Mouse (Mus musculus) brown adipose tissue, adult 24 weeks (tissue): ENCODE data around the gene Osbpl9. TPM values are rescaled to one million over a fixed set of nuclear protein-coding genes. Genes with fewer than 3 reads are reported as not detected.

ENCODE experiments used
- H3K27ac ChIP-seq: fragments of 200-500 bp; replicated peaks from 2 replicates; pipeline ENCODE4 v1.5.1; 2012; ENCODE audit warnings: low read depth, mild to moderate bottlenecking, low read length
- H3K4me1 ChIP-seq: fragments of 200-500 bp; 2 replicates; pipeline ENCODE4 v1.6.1; 2012; ENCODE audit warnings: low read length, mixed read lengths; ENCODE audit not compliant: control insufficient read depth, insufficient read depth, insufficient read length
- H3K4me3 ChIP-seq: fragments of 200-500 bp; 2 replicates; pipeline ENCODE4 v1.5.1; 2012; ENCODE audit warnings: low read depth, mild to moderate bottlenecking, low read length, moderate library complexity; ENCODE audit not compliant: insufficient read depth
- polyA plus RNA-seq: library from polyadenylated mRNA; stranded (reverse); fragments of >200 nt; gene quantifications from 2 replicates; pipeline ENCODE4 v1.2.4, GENCODE M21; 2012; ENCODE audit not compliant: missing spikeins, insufficient read depth, insufficient read length

The Osbpl9 gene
- polyA plus RNA-seq, 1 experiment = 120 TPM

DNA sequence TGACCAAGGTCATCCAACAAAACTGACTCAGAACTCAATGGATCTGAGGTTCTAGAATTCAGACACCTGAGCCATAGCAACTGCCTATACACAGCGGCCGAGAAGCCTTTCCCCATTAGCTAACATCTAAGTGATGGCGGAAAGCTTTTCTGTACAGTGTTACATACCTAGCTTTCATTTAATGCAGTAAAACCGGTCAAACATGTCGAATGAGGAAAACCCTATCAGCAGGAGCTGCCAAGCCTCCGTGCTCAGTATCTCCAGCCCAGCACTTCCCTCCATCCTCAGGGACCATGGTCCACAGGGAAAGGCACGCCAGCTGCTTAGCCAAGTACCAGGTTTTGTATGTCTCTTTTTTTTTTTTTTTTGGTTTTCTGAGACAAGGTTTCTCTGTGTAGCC, 123.1 kb downstream of the Osbpl9 start:
- H3K27ac ChIP-seq = no peak overlapping the region

DNA sequence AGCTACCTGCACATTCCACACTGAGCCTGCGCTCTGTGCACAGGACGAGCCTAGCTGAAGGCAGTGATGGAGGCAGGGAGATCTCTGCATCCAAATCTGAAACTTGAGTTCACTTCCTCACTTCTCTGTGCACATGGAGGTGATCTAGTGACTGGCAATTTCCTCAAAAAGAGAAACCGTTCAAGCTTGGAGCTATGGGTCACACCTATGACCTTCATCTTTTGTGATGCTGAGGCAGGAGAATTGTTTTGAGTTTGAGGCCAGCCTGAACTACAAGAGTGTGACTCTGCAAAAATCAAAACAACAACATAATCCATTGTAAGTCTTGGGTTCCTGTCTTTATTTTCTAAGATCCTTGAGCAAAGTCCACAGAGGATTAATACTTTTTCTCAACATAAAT, 128.8 kb downstream of the Osbpl9 start:
- Histone ChIP-seq H3K4me1 (no peaks in the 10 kb centered on the region), H3K27ac (no peak overlapping the region), H3K4me3 (no peak overlapping the region)

More for the DNA sequence above, 123.1 kb downstream of the Osbpl9 start:
- Histone ChIP-seq H3K4me3 (no peak overlapping the region), H3K4me1 (no peaks in the 10 kb centered on the region)

- Histone ChIP-seq H3K4me1 (no peaks in the 10 kb centered on the region), H3K27ac (no peak overlapping the region), H3K4me3 (no peak overlapping the region)
Observed at GRCm38 (mm10) chr4:109072891-109073290, 129.2 kb downstream of the Osbpl9 start.

DNA sequence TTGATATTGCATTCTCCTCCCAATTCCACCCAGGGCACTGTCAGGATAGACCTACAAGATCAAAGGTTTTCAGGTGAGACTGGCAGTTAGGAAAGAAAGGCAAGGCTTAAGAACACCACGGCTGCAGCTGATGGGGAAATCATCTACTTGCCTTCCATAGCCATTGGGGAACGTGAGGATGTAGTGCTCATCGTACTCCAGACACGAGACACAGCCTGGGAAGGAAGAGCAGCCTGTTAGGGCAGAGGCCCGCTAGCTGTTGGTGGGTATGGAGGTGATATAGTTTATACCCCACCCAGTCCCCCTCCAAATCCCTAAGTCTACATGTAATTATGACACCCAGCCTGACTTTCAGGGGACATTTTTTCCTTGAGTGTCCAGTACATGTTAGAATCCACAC, 136.4 kb downstream of the Osbpl9 start:
- H3K4me1 ChIP-seq = no peaks in the 10 kb centered on the region
- H3K27ac ChIP-seq = no peak overlapping the region
- H3K4me3 ChIP-seq = no peak overlapping the region

DNA sequence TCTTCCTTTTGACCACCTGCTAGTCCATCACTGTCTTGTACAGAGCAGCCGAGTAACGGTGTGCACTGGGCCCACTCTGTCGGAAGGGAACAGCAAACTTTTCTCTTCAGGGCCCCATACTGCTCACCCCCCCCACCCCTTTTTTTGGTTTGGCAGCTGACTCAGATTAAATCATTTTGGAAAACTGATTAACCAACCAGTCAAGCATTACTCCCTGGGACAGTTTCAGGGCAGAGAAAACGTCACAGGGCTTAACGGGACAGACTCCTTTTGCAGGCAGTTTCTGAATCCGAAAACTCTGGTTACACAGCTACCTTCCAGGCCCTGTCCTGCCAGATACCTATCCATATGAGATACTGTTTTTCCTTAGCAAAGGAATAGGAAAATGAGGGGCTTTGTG, 137.1 kb downstream of the Osbpl9 start:
- Histone ChIP-seq H3K4me1 (no peaks in the 10 kb centered on the region), H3K27ac (no peak overlapping the region)

GRCm38 (mm10) chr4:109059255-109059821, 142.7 kb downstream of the Osbpl9 start:
- Histone ChIP-seq H3K27ac (no peak overlapping the region), H3K4me1 (no peaks in the 10 kb centered on the region), H3K4me3 (no peak overlapping the region)

More for the DNA sequence above, 137.1 kb downstream of the Osbpl9 start:
- H3K4me3 ChIP-seq = no peak overlapping the region

GRCm38 (mm10) chr4:109057640-109058039, 144.4 kb downstream of the Osbpl9 start:
- Histone ChIP-seq H3K27ac (no peak overlapping the region), H3K4me3 (no peak overlapping the region), H3K4me1 (no peaks in the 10 kb centered on the region)

DNA sequence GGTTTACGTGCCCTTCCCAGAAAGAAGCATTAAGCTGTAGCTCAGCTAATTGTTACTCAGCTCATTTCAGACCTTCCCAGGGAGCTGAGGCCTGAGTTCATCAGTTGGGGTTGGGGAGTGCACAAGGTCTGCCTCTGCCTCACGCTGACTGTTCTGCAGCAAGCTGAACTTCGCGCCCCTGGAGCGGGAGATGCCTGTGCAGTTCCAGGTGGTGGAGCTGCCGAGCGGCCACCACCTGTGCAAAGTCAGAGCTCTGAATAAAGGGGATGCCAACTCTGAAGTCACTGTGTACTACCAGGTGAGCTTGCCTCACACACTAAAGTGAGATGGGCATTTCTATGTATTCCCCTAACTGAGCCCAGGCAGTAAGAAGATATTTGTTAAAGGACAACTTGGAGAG, 145.7 kb downstream of the Osbpl9 start:
- Histone ChIP-seq H3K27ac (no peak overlapping the region), H3K4me3 (no peak overlapping the region), H3K4me1 (no peaks in the 10 kb centered on the region)

GRCm38 (mm10) chr4:109054003-109054402, 148.1 kb downstream of the Osbpl9 start:
- no peaks in the 10 kb centered on the region for H3K4me1 ChIP-seq
- no peak overlapping the region for H3K27ac ChIP-seq
- H3K4me3 ChIP-seq = no peak overlapping the region

DNA sequence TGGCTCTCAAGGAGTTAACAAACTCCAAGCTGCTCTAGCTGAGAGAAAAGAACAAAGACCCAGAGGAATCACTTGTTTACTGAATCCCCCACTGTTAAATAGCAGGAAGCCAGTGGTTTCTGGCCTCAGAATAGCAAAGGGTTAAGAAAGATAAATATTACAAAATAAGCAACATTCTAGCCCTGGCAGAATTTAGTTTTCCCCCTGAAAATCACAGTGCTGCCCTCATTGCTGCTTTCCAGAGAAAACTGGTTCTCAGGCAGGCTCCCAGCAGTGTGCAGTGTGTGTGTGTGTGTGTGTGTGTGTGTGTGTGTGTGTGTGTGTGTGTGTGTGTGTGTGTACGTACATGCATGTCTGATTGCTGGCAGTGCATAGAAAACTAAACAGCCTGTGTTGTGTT, 149.8 kb downstream of the Osbpl9 start:
- Histone ChIP-seq H3K4me3 (no peak overlapping the region), H3K27ac (no peak overlapping the region), H3K4me1 (no peaks in the 10 kb centered on the region)

GRCm38 (mm10) chr4:109048258-109048657, 153.8 kb downstream of the Osbpl9 start:
- H3K27ac ChIP-seq = no peak overlapping the region
- H3K4me3 ChIP-seq = no peak overlapping the region
- no peaks in the 10 kb centered on the region for H3K4me1 ChIP-seq

DNA sequence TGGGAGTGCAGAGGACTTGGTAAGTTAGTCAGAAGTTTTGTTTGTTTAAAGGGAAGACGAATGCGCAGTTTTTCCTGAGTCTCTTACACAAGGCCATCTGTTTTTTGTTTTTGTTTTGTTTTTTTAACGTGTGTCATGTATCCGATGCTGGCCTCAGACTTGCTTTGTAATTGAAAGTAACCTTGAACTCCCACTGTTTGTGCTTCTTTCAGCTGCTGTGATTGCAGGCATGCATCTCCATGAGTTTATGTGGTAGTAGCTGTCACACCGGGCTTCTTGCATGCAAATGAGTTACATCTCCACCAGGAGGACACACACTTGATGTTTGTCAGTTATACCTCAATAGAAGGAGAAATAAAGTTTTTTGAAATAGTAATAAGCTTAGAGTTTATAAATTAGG, 158.3 kb downstream of the Osbpl9 start:
- H3K4me3 ChIP-seq = no peak overlapping the region
- H3K4me1 ChIP-seq = no peaks in the 10 kb centered on the region
- no peak overlapping the region for H3K27ac ChIP-seq

- H3K27ac ChIP-seq = no peak overlapping the region
- no peaks in the 10 kb centered on the region for H3K4me1 ChIP-seq
- no peak overlapping the region for H3K4me3 ChIP-seq
Observed at GRCm38 (mm10) chr4:109043294-109043693, 158.8 kb downstream of the Osbpl9 start.

DNA sequence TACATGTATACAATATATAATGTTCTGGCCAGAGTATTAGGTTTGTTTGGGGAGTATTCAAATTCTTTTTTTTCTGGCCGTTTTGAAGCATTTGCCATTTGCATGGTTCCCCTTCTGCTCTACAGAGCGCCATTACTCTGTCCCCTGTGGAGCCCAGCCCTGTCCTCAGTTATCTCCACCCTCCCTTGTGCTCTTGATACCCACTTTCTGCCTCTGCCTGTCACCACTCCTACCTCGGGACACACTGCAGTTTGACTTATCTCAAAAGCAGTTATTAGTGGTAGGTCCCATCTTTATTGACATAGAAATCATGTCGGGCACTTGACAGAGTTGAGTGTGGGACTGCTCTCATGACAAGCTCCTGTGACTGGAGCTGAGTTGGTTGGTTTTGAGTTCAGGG, 159.3 kb downstream of the Osbpl9 start:
- H3K4me3 ChIP-seq = no peak overlapping the region
- H3K27ac ChIP-seq = no peak overlapping the region
- H3K4me1 ChIP-seq = no peaks in the 10 kb centered on the region

DNA sequence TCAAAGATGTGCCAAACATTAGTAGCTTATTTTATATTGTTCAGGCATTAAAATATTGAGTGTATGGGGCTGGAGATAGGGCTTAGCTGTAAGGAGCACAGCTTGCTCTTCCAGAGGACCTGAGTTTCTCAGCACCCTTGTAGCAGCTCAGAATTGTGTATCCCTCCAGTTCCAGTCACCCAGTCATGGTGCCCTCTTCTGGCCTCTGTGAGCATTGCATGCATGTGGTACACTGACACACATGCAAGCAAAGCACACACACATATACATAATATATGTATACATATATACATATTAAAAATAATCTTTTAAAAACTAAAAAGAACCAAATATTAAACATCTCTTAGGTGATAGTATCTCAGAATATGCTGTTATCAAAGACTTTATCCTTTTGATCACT, 165.7 kb downstream of the Osbpl9 start:
- Histone ChIP-seq H3K27ac (no peak overlapping the region), H3K4me3 (no peak overlapping the region), H3K4me1 (no peaks in the 10 kb centered on the region)

GRCm38 (mm10) chr4:109030266-109030665, 171.8 kb downstream of the Osbpl9 start:
- H3K4me1 ChIP-seq = no peaks in the 10 kb centered on the region
- no peak overlapping the region for H3K27ac ChIP-seq
- no peak overlapping the region for H3K4me3 ChIP-seq

DNA sequence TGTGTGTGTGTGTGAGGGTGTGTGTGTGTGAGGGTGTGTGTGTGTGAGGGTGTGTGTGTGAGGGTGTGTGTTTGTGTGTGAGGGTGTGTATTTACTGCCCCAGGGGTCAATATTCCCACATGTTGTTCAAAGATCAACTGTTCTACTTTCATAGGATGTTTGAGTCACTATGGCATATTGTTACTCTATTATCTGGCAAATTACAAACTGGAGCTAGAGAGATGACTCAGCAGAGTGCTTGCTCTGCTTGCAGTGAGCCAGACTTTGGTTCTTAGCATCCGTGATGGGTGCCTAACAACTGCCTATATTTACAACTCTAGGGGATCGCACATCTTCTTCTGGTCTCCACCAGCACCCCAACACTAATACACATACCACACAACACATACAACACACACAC, 172.2 kb downstream of the Osbpl9 start:
- Histone ChIP-seq H3K27ac (no peak overlapping the region), H3K4me1 (no peaks in the 10 kb centered on the region), H3K4me3 (no peak overlapping the region)
